Mouse (Mus musculus) MEL (cell line): ENCODE measurements around the gene Spop. TPM values are rescaled to one million over a fixed set of nuclear protein-coding genes. Genes with fewer than 3 reads are reported as not detected.

Source experiments
- DNase-seq: peaks from one replicate; pipeline ENCODE4 v3.0.0; 2011; ENCODE audit warnings: low read depth, low spot score
- H3K27ac ChIP-seq: 2 replicates; pipeline ENCODE4 v1.5.1; 2012; ENCODE audit warnings: low read depth, mild to moderate bottlenecking, control low read depth, low read length, moderate library complexity; ENCODE audit not compliant: control insufficient read depth
- H3K27me3 ChIP-seq, 2 experiments: fragments of 150-350 bp in 1 of 2; sonication (generic) in 1 of 2; 2 replicates each; pipeline ENCODE4 v1.6.1; 2012; ENCODE audit warnings: low read length in 2 of 2, mild to moderate bottlenecking in 2 of 2, improper control_type of control experiment in 1 of 2, moderate library complexity in 1 of 2; ENCODE audit not compliant: insufficient read depth in 2 of 2, control insufficient read depth in 1 of 2
- H3K36me3 ChIP-seq, 2 experiments: 2 replicates each; pipeline ENCODE4 v1.6.1; 2012 to 2014; ENCODE audit warnings: low read length in 2 of 2, improper control_type of control experiment in 1 of 2, inconsistent platforms in 1 of 2, mild to moderate bottlenecking in 1 of 2; ENCODE audit not compliant: insufficient read depth in 2 of 2, control insufficient read depth in 1 of 2
- H3K4me1 ChIP-seq, 2 experiments: fragments of 150-350 bp in 1 of 2; sonication (generic) in 1 of 2; 2 replicates each; pipeline ENCODE4 v1.6.1; 2012; ENCODE audit warnings: low read length in 2 of 2, improper control_type of control experiment in 1 of 2, mild to moderate bottlenecking in 1 of 2; ENCODE audit not compliant: insufficient read depth in 2 of 2, control insufficient read depth in 1 of 2
- H3K4me3 ChIP-seq, 2 experiments: fragments of 150-350 bp in 1 of 2; sonication (generic) in 1 of 2; 2 replicates each; pipeline ENCODE4 v1.5.1; 2012; ENCODE audit warnings: low read depth in 2 of 2, low read length in 2 of 2, mild to moderate bottlenecking in 2 of 2, moderate library complexity in 2 of 2, control low read depth in 1 of 2, improper control_type of control experiment in 1 of 2; ENCODE audit not compliant: control insufficient read depth in 1 of 2, insufficient read depth in 1 of 2
- H3K79me2 ChIP-seq: 2 replicates; pipeline ENCODE4 v1.6.1; 2012; ENCODE audit warnings: mild to moderate bottlenecking, low read length, moderate library complexity; ENCODE audit not compliant: control insufficient read depth, poor library complexity, insufficient read depth
- H3K9ac ChIP-seq: 2 replicates; pipeline ENCODE4 v1.6.1; 2012; ENCODE audit warnings: low read depth, mild to moderate bottlenecking, control low read depth, low read length, moderate library complexity; ENCODE audit not compliant: control insufficient read depth, poor library complexity, severe bottlenecking
- H3K9me3 ChIP-seq: fragments of 150-350 bp; sonication (generic); replicated peaks from 2 replicates; pipeline ENCODE4 v1.6.1; 2012; ENCODE audit warnings: mild to moderate bottlenecking, low read length, improper control_type of control experiment, moderate library complexity; ENCODE audit not compliant: insufficient read depth
- CHD1 ChIP-seq: IDR thresholded peaks from 2 replicates; pipeline ENCODE4 v1.6.1; 2012; ENCODE audit warnings: low read depth, mild to moderate bottlenecking, inconsistent platforms, low read length, improper control_type of control experiment
- E2F4 ChIP-seq: IDR thresholded peaks from 2 replicates; pipeline ENCODE4 v1.6.1; 2011; ENCODE audit warnings: low read depth, low read length, improper control_type of control experiment, borderline replicate concordance
- EP300 ChIP-seq, 2 experiments: IDR thresholded peaks; 2 replicates each; pipeline ENCODE4 v1.6.1; 2011; ENCODE audit warnings: improper control_type of control experiment in 2 of 2, low read length in 2 of 2, low read depth in 1 of 2, mild to moderate bottlenecking in 1 of 2
- GABPA ChIP-seq: IDR thresholded peaks from 2 replicates; pipeline ENCODE4 v1.6.1; 2012; ENCODE audit warnings: low read depth, mild to moderate bottlenecking, inconsistent platforms, low read length, improper control_type of control experiment, moderate library complexity
- GATA1 ChIP-seq: IDR thresholded peaks from 2 replicates; pipeline ENCODE4 v1.6.1; 2011; ENCODE audit warnings: low read depth, low read length, improper control_type of control experiment
- HCFC1 ChIP-seq: IDR thresholded peaks from 2 replicates; pipeline ENCODE4 v1.6.1; 2012; ENCODE audit warnings: low read depth, mild to moderate bottlenecking, inconsistent platforms, low read length, improper control_type of control experiment, moderate library complexity
- MAFK ChIP-seq: IDR thresholded peaks from 2 replicates; pipeline ENCODE4 v1.6.1; 2011; ENCODE audit warnings: low read depth, mild to moderate bottlenecking, low read length, improper control_type of control experiment, borderline replicate concordance
- MAX ChIP-seq: IDR thresholded peaks from 2 replicates; pipeline ENCODE4 v1.6.1; 2011; ENCODE audit warnings: low read length, improper control_type of control experiment
- MYB ChIP-seq: IDR thresholded peaks from 2 replicates; pipeline ENCODE4 v1.6.1; 2011; ENCODE audit warnings: mild to moderate bottlenecking, low read depth, low read length, improper control_type of control experiment
- MYC ChIP-seq: IDR thresholded peaks from 2 replicates; pipeline ENCODE4 v1.6.1; 2011; ENCODE audit warnings: low read depth, mild to moderate bottlenecking, low read length, improper control_type of control experiment, moderate library complexity
- NELFE ChIP-seq: IDR thresholded peaks from 2 replicates; pipeline ENCODE4 v1.6.1; 2011; ENCODE audit warnings: low read depth, low read length, improper control_type of control experiment
- NRF1 ChIP-seq: IDR thresholded peaks from 2 replicates; pipeline ENCODE4 v1.6.1; 2014; ENCODE audit warnings: low read depth, mild to moderate bottlenecking, inconsistent platforms, low read length, improper control_type of control experiment, moderate library complexity; ENCODE audit not compliant: poor library complexity, insufficient read depth, severe bottlenecking
- POLR2A ChIP-seq, 2 experiments: IDR thresholded peaks; 2 replicates each; pipeline ENCODE4 v1.6.1; 2011 to 2012; ENCODE audit warnings: low read length in 2 of 2, mild to moderate bottlenecking in 2 of 2, control low read depth in 1 of 2, improper control_type of control experiment in 1 of 2, low read depth in 1 of 2, moderate library complexity in 1 of 2; ENCODE audit not compliant: control insufficient read depth in 1 of 2, insufficient read depth in 1 of 2, poor library complexity in 1 of 2
- POLR2AphosphoS2 ChIP-seq: IDR thresholded peaks from 2 replicates; pipeline ENCODE4 v1.6.1; 2011; ENCODE audit warnings: low read length, improper control_type of control experiment
- SMC3 ChIP-seq: IDR thresholded peaks from 2 replicates; pipeline ENCODE4 v1.6.1; 2011; ENCODE audit warnings: low read depth, low read length, improper control_type of control experiment
- TAL1 ChIP-seq: IDR thresholded peaks from 2 replicates; pipeline ENCODE4 v1.6.1; 2012; ENCODE audit warnings: mild to moderate bottlenecking, inconsistent platforms, low read length, moderate library complexity, mixed read lengths
- TBP ChIP-seq: IDR thresholded peaks from 2 replicates; pipeline ENCODE4 v1.8.0; 2011; ENCODE audit warnings: low read depth, low read length, improper control_type of control experiment
- TCF12 ChIP-seq: IDR thresholded peaks from 2 replicates; pipeline ENCODE4 v1.6.1; 2014; ENCODE audit warnings: low read depth, mild to moderate bottlenecking, inconsistent platforms, low read length, improper control_type of control experiment, moderate library complexity
- ZKSCAN1 ChIP-seq: IDR thresholded peaks from 2 replicates; pipeline ENCODE4 v1.6.1; 2012; ENCODE audit warnings: low read depth, mild to moderate bottlenecking, inconsistent platforms, low read length, improper control_type of control experiment, moderate library complexity
- polyA plus RNA-seq, 2 experiments: library from polyadenylated mRNA; stranded (reverse) in 1 of 2; unstranded in 1 of 2; fragments of >175 nt in 1 of 2; fragments of >200 nt in 1 of 2; gene quantifications; 2 replicates each; pipeline versions ENCODE4 v1.2.1 to v1.2.4; 2012; ENCODE audit warnings: low replicate concordance in 2 of 2, low read depth in 1 of 2; ENCODE audit not compliant: insufficient read length in 2 of 2, insufficient read depth in 1 of 2, missing spikeins in 1 of 2
- total RNA-seq: library from RNA; depleted of rRNA; stranded (reverse); fragments of 300-350 nt; gene quantifications from 2 replicates; pipeline ENCODE4 v1.2.3, GENCODE M21; 2012

The Spop gene
- total and polyA plus RNA-seq, 3 experiments: 41.5 to 84.0 TPM; not detected in 1

DNA sequence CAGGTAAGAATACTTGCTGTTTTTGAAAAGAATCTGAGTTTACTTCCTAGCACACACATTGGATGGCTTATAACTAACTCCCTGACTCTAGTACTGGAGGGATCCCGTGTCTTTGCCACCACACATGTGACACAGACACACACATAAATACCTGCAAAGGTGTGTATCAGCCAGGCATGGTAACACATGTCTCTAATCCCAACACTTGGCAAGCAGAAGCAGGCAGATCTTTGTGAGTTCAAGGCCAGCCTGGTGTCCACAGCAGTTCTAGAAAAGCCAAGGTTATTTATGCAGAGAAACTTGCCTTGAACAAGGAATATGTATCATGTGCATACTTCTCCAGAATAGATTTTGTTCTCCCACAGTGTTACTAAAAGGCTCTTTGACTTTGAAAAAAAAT is 59.6 kb downstream of the Spop start:
- H3K4me1 ChIP-seq: no peaks in the 10 kb centered on the region
- DNase-seq: no peak
- no peaks in the 10 kb centered on the region for H3K79me2 ChIP-seq
- H3K9me3 ChIP-seq: no peaks in the 10 kb centered on the region
- H3K9ac ChIP-seq: no peak overlapping the region
- H3K36me3 ChIP-seq: peaks cover 0 to 38% of the 10 kb centered on the region in 2 experiments; a peak in 2 of 4 replicates
- H3K27ac ChIP-seq: no peak overlapping the region
- H3K4me3 ChIP-seq: no peak overlapping the region
- no peaks in the 10 kb centered on the region for H3K27me3 ChIP-seq
- TF ChIP-seq SMC3: no peak
- no peak for TF ChIP-seq MAX
- no peak for TF ChIP-seq GATA1
- no peak for TF ChIP-seq TBP
- TF ChIP-seq EP300 (IDR thresholded peaks at IDR 0.05; ENCODE audit: low read depth in 1 of 2, low read length in 2 of 2): no peak
- TF ChIP-seq HCFC1: no peak
- no peak for TF ChIP-seq TCF12
- no peak for TF ChIP-seq CHD1
- no peak for TF ChIP-seq MYB
- TF ChIP-seq NELFE: no peak
- no peak for TF ChIP-seq GABPA
- no peak for TF ChIP-seq NRF1
- no peak for TF ChIP-seq POLR2AphosphoS2
- no peak for TF ChIP-seq ZKSCAN1
- TF ChIP-seq MAFK: no peak

DNA sequence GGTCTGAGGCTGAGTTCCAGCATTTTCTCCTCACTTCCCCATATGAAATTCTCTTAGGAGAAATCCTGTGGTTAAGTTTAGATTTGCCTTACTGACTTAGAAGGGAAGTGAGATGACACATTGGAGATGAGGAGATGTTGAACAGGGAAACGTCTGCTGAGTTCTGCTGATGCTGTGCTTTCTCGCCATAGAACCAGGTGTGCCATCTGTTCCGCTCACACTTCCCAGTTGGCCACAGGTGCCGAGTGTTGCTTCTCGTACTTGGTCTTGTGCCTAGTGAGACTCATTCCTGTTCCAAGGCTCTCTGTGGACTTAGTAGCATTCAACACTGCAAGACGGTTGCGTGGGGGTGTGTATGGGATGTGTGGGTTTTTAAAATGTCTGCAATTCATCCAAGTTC is 62.4 kb downstream of the Spop start:
- no peak for DNase-seq
- H3K4me1 ChIP-seq: no peaks in the 10 kb centered on the region
- no peak overlapping the region for H3K4me3 ChIP-seq
- H3K79me2 ChIP-seq: no peaks in the 10 kb centered on the region
- H3K36me3 ChIP-seq: peaks cover 0 to 32% of the 10 kb centered on the region in 2 experiments; a peak in 2 of 4 replicates
- H3K27me3 ChIP-seq: no peaks in the 10 kb centered on the region
- H3K9me3 ChIP-seq: no peaks in the 10 kb centered on the region
- no peak overlapping the region for H3K9ac ChIP-seq
- TF ChIP-seq MYC (no peak), MYB (no peak), POLR2A (IDR thresholded peaks at IDR 0.05; ENCODE audit: control insufficient read depth in 1 of 2, insufficient read depth in 1 of 2, low read depth in 1 of 2, low read length in 2 of 2, poor library complexity in 1 of 2) (no peak), NRF1 (no peak), TAL1 (no peak), E2F4 (no peak)
- H3K27ac ChIP-seq: no peak overlapping the region
